Mouse (Mus musculus) megakaryocyte, embryonic 14.5 days (primary cell): Measurements from ENCODE around the gene Syvn1.

ENCODE experiments used
- FLI1 ChIP-seq: IDR thresholded peaks from 2 replicates; pipeline ENCODE4 v1.6.1; 2012; ENCODE audit warnings: low read length, inconsistent platforms, mixed read lengths
- GATA1 ChIP-seq: IDR thresholded peaks from 3 replicates; pipeline ENCODE4 v1.6.1; 2012; ENCODE audit warnings: mixed read lengths, low read length, inconsistent platforms, borderline replicate concordance

- no peak for TF ChIP-seq GATA1
- no peak for TF ChIP-seq FLI1
Observed at GRCm38 (mm10) chr19:6079983-6080480, 33.7 kb downstream of the Syvn1 start, which contains the start of gene Tmem262.
